Mouse (Mus musculus): Measurements from ENCODE around the gene Coro2b. TPM values are rescaled to one million over a fixed set of nuclear protein-coding genes. Genes with fewer than 3 reads are reported as not detected.

The Coro2b gene
- total RNA-seq, 2 experiments from 2014 or later: 2.0 TPM; not detected in 1

DNA sequence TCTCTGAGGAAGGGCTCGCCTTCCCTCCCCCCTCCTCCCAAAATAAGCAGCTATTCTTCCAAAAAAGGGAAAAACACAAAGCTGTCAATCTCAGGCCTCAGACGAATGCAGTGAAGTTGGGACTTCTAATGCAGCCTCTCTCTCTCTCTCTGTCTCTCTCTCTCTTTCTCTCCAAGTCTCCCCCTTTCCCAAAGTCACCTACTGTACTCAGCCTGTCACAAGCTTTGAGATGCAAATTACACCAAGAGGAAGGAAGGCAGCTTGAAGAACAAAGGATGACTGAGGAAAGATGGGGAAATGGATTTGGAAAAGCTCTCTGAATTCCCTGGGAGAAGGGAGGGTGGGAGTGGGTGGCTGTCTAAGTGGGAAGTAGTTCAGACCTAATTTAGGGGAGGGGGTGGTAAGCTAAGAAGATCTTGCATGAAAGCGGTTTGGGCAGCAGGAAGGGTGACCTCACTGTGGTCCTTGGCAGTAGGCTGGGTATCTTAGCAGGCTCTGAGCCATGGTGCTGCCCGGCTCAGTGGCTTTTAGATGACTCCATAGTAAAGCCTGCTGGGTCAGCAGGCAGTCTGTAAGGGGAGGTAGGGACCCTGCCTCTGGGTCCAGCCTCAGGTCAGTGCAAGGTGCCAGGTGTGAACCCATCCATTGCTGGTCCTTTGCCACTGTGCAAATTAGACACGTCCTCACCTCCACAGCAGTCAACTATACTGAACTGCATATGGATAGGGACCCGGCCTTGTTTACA, 55.8 kb downstream of the Coro2b start:
- no peak for ATAC-seq (replicated peaks; ENCODE audit: poor library complexity, severe bottlenecking)

DNA sequence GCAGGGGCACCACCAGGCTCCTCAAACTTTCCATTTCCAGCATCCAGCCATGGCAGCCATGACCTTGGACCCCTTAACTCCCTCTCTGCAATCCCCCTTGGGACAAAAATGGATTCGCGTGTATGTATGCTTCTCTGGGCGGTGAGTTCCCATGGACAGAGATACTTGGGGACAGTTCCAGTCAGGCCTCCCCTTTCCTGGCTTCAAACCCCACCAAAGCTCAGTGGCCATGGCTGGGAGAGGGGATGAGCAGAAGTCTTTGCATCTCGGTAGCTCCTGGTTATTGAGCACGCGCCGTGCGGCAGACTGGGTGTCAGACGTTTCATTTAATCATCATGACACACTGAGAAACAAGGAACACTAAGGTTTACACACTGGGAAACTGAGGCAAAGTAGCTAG, 56.7 kb downstream of the Coro2b start:
- no peak for ATAC-seq (replicated peaks; ENCODE audit: poor library complexity, severe bottlenecking)

DNA sequence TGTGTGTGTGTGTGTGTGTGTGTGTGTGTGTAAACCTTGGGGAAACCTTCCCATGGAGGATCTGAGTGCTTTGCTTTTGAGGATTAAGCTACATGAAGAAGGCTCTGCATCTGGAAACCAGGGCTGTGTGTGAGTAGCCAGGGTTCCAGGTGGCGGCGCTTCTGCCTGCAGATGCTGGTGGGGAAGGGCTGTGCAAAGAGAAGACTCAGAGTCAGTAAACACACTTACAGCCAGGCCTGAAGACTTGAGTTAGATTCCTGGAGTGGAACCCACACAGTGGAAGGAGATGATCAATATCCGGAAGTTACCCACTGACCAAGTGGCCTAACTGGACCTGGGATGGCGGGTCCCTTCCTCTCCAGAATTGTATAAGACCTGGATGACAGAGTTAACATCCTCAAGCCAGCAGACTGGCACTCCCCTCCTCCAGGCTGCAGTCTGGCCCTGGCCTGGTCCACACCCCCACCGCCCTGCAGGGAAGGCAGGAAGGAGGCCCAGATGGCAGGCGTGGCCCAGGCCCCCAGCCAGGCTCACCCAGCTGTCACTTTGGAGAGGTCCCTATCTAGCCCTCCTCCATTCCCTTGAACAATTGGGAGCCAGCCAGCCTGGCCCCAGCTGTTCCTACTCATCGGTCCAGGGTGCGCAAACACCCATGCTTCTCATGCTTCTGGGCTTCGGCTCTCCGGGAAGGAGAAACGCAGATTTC, 59.9 kb downstream of the Coro2b start:
- ATAC-seq (replicated peaks; ENCODE audit: poor library complexity, severe bottlenecking): no peak

DNA sequence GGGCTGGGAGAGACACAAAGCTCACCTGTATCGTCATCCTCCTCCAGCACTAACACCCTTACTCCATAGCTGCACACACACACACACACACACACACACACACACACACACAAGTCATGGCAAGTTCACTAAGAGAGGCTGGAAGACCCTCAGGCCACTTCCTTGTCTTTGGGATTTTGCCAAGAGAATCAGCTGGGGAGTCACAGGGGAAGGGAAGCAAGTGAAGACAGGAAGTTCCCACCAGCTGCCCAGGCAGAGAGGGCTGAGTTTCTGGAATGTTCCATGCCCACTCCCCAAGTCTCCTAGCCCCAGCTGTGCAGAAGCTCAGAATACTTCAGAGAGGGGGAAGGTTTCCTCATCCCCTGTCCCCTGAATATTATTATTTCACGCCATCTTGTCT, 62.6 kb downstream of the Coro2b start:
- no peak for ATAC-seq (replicated peaks; ENCODE audit: poor library complexity, severe bottlenecking)

DNA sequence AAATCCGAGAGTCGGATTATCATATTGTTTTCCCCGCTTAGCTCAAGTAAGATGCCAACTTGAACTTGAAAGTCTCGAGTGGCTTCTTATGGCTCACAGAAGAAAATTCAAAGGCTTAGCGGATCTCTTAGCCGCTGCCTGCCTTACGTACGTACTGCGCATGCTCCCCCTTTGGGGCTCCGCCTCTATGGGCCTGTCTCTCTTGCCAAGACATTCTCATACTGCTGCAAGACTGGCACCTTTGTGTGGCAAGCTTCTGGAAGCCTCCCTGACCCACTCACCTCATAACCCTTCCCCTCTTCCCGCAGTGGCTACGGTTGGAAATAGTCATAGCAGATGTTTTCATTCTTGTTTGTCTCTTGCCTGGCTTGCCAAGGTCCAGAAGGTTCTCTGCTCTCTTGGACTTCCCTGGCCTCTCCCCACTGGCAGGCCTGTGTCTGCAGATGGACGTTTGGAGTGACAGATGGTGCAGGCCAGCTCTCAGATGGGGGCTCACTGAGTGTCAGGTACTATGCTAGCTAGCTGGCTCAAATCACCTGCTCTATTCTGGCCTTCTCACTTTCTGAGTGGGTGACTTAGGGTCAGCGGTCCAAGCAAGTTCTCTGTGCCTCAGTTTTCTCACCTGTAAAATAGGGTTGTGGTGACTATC, 65.2 kb downstream of the Coro2b start:
- no peak for ATAC-seq (replicated peaks; ENCODE audit: poor library complexity, severe bottlenecking)

DNA sequence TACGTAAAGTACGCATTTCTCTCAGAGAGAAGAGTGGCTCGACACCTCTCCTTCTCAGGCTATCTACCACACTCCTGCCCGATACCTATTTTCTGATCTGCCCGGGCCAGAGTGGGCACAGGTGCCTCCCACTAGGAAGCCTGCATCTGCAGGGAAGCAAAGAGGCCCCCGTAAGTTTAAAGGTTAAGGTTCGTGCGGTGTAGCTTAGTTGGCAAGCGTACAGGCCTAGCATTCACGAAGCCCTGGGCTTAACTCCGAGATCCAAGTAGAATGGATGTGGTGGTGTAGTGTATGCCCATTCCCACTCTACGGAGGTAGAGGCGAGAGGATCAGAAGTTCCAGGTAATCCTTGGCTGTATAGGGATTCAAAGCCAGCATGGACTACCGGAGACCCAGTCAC, 65.8 kb downstream of the Coro2b start:
- ATAC-seq (replicated peaks; ENCODE audit: poor library complexity, severe bottlenecking): no peak

DNA sequence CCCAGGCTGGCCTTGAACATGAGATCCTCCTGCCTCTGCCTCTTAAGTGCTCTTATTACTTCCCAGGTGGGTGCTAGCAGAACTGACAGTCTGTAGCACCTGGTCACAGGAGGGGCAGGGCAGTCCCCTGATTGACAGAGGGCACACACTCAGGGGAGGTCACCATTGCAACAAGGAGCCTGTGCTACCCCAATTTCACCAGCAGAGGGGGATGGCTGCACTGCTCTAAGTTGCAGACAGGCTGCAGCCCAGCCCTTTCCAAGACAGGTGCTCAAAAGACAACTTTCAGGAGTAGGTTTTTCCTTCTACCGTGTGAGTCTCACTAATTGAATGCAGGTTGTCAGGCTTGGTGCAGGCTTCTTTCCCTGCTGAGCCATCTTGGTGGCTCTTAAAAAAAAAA, 66.4 kb downstream of the Coro2b start:
- peak; percentile 75; the same call in 1 of the 2 replicates for ATAC-seq (replicated peaks; ENCODE audit: poor library complexity, severe bottlenecking)

DNA sequence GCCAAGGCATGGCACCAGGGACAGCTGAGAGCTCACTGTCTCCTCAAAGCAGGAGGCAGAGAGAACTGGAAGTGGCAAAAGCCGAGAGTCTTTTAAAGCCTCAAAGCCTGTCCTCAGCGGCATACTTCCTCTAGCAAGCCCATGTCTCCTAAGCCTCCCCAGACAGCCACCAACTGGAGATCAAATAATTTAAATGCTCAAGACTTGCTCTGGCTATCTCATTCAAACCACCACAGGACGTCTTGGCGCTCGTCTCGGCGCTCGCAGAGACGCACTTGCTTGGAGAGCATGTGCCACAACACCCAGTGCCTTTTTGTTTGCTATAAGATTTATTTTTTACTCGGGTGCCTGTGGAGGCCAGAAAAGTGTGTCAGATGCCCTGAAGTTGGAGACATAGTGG, 67.1 kb downstream of the Coro2b start:
- ATAC-seq (replicated peaks; ENCODE audit: poor library complexity, severe bottlenecking): no peak

DNA sequence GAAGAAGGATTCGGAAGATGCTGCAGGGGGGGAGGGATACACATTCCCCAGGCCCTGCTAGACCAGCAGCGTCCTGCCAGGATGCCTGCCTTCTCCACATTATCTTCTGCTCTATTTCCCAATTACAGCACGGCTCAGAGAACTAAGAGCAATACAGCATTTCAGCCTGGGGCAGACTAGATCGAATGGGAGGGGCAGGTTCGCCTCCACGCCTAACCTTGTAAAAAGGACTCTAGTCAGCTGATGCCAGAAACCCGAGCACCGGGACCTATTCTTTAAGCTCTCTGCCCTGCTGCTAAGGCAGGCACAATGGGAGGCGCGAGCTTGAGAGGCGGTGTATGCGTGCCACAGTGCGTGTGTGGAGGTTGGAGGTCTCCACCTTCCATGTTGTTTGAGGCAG, 67.7 kb downstream of the Coro2b start:
- no peak for ATAC-seq (replicated peaks; ENCODE audit: poor library complexity, severe bottlenecking)

DNA sequence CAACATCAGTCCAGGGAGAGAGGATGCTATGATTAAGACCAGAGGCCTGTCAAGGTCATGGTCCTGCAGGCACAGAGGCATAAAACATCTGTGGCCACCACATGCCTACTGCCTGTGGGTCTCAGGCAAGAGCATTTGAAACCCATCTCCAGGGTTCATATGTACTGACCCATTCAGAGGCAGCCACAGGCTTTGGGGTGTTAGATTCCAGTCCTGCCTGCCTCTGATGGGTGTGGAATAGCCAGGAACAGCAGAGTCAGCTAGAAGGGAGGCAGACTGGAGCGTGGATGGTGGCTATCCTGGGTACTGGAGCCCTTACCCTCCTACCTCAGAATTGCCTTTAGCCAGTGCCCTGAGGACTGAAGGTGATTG, 69.4 kb downstream of the Coro2b start:
- no peak for ATAC-seq (replicated peaks; ENCODE audit: poor library complexity, severe bottlenecking)

DNA sequence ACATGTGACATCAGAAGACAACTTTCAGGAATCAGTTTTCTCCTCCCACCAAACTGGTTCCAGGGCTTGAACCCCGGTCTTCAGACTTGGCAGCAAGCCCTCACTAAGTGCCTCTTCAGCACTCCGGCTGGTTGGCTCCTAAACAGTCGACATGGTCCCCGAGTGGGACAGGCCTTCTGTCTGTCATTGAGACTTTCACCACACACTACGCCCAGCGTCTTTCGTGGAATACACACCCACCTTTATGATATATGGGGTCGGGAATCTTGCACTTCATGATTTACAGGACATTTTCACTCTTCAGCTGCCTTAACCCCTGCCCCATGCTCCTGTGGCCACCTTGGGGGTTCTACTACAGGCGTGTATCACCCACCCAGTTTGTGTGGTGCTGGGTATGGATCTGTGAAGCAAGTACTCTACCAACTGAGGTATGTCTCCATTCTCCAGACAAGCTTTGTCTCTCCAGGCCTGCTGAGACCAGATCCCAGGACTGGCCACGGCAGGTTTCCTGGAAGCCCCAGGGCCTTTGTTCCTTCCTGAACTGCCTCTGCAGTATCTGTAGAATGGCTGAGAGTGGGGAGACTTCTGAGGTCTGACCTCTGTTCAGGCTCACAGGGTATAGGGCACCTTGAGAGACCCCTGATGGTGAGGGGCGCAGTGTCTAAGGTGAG, 70.0 kb downstream of the Coro2b start:
- no peak for ATAC-seq (replicated peaks; ENCODE audit: poor library complexity, severe bottlenecking)

DNA sequence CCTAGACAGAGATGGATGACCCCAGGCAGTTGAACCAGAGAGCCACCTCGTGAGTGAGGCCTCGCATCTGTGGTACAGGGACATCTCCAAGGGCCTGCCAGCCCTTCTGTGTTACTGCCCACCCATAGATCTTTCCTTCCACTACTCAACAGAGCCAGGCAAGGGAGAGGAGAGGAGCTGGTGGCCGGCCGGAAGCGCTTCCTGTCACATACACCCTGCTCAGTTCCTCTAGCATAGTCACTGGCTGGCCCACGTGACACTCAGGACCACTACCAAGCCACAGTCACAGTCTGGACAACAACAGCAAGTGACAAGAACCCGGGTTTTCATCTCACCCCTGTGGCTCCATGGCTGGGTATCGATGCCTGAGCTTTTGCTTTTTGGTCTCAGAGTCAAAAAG, 70.8 kb downstream of the Coro2b start:
- no peak for ATAC-seq (replicated peaks; ENCODE audit: poor library complexity, severe bottlenecking)

DNA sequence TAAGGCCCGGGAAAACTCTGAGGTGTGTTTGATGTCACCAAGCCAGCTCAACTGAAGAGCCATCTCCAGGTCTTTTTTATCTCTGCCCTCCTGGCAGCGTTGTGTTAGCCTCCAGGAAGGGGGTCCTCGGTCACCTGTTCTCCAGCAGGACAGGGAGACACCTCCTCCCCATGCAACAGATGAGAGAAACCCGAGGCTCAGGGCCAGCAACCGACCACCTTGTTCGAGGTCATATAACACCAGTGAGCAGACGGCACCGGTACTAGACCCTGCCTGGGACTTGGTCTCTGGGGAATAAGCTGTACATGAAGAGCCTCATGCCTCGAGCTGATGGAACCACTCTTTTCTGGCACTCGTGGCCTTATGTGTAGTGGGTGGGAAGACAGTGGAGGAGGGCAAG, 72.1 kb downstream of the Coro2b start:
- ATAC-seq (replicated peaks; ENCODE audit: poor library complexity, severe bottlenecking): no peak

DNA sequence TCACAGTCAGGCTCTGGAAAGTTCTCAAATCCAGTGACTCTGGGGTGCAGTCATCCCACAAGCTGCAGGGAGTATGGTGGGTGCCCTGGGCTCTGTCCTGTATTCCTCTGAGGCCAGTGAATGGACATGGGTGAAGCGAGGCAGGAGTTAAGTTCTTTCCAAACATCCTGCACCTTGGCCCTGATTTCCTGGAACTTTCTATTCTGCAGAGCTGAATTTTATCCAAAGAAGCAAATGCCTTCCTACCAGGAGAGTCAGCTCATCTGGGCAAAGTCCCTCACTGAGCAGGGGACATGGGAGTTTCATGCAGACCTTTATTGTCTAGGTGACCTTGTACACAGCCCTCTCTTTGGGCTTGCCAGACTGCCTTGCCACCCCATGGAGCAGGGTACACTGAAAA, 75.1 kb downstream of the Coro2b start:
- ATAC-seq (replicated peaks; ENCODE audit: poor library complexity, severe bottlenecking): no peak

DNA sequence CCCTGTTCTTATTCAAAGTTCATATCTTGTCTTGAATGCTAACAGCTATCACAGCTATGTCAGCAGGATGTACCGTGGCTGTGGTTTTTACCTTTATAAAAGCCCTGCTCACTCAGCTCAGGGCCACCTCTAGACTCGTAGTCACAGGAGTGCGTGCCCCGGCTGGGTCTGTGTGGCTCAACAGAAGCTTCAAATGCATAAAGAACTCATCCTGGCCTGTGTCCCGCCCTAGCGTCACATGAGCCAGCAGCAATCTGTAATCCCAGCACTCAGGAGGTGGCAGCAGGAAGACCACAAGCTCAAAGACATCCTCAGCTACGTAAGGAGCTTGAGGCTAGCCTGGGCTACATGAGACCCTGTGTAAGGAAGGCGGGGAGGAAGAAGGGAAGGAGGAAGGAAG, 75.7 kb downstream of the Coro2b start:
- ATAC-seq (replicated peaks; ENCODE audit: poor library complexity, severe bottlenecking): no peak

DNA sequence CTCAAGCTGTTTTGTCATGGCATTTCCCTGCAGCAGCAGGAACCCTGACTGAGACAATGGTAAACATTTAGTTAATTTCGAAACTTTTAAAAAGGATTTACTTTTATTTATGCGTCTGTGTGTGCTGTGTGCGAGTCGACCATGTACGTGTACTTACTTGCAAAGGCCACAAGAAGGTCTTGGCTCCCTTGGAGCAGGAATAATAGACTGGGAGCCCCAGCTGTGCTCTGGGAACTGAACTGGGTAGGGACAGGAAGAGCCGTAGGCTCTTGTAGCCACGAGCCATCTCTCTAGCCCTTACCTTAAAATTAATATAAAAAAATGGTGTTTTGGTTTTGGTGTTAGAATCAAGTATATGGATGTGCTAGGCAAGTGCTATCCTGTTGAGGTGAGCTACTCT, 76.8 kb downstream of the Coro2b start:
- ATAC-seq (replicated peaks; ENCODE audit: poor library complexity, severe bottlenecking): no peak

DNA sequence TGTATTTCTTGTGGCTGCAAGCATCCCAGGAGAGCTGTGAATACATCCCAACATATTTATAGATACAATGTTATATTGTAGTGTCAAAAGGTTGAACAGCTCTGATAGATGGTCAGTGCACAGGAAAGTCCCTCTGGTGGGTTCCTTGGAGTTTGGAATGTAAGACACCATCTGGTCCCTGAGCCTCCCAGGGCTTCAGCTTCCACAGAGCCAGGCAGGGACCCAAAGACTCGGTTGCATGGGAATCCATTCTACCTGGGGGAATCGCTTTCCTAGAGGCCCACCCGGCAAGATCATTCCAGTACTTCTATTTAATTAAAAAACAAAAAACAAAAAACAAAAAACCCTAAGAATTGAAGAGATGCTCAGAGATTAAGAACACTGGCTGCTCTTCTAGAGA, 78.4 kb downstream of the Coro2b start:
- ATAC-seq (replicated peaks; ENCODE audit: poor library complexity, severe bottlenecking): no peak

DNA sequence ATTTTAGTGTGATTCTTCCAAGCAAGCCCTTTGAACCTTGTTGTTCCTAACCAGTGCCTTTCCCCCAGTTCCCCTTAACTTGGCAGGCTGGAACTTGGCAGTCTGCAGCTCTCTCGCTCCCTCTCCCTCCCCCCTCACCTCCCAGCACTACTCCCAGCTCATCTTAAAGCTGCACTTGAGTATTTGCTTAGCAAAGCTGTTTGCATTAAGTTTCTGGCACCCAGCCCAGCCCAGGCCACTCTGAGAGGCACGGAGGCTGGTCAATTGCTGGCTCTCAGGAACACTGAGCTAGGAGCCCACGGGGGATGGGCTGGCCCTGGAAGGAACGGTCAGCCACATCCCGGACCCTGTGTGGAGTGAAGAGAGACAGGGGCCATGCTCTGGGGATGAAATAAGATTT, 80.8 kb downstream of the Coro2b start:
- ATAC-seq (replicated peaks; ENCODE audit: poor library complexity, severe bottlenecking): no peak

DNA sequence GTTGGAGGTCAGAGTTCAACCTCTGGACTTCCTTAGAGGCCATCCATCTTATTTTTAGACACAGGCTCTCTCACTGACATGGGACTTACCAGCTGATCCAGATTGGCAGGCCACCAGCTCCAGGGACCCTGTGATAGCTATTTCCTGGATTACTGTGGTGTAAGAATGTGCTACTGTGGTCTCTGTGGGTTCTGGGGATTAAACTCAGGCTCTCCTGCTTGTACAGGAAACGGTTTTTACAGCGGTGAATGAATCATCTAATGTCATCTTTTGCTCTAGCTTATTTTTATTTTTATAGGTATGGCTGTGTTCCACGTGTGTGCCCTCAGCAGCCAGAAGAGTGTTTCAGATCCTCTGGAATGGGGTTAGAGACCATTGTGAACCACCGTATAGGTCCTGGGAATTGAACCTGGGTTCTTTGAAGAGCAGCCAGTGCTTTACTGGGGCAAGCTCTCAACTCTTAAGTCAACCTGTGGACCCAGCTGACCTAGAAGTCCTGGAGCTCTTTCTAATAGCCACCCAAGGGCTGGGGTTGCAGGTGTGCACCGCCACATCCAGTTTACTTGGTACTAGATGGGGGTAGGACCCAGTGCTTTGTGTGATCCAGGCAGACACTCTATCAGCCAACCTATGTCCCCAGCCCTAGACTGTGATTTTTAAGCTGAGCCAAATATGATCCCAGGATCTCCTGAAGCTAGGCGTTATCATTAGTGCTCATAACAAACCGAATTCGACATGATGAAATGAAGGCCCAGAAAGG, 81.5 kb downstream of the Coro2b start:
- ATAC-seq (replicated peaks; ENCODE audit: poor library complexity, severe bottlenecking): peak; percentile 9; the same call in 1 of the 2 replicates

DNA sequence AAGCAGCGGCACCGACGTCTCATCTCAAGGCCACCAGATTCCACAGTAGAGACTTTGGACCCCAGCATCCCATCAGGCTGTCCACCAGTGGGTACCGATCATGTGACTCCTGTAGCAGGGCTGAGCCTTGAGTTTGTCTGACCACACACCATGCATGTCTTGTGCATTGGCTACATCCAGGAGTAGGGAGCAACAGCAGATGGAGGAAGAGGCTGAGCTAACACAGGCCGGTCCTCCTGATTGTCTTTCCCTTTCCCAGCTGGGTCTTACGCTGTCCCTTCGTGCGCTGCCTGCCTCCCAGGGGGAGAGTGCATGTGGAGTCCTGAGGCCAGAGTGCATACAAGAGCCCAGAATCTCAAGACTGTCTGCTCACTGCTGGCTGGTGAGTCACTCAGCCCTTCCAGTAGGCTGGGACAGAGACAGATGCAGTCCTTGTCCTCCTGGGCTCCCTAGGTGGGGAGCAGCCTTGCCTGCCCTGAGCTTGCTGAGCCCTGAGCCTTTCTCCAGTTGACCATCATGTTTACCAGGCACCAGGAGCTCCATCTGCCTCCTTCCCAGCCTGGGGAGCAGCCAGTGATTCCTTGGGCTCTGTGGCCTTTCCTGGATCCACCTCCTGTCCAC, 84.4 kb downstream of the Coro2b start:
- no peak for ATAC-seq (replicated peaks; ENCODE audit: poor library complexity, severe bottlenecking)
